Mouse (Mus musculus): ENCODE measurements at regions not wholly inside any gene's neighbourhood (a gene's known extent, or its start where the extent isn't known, plus 50 kb on each side); places are given as distances from the start of the nearest gene placed in this dataset.

DNA sequence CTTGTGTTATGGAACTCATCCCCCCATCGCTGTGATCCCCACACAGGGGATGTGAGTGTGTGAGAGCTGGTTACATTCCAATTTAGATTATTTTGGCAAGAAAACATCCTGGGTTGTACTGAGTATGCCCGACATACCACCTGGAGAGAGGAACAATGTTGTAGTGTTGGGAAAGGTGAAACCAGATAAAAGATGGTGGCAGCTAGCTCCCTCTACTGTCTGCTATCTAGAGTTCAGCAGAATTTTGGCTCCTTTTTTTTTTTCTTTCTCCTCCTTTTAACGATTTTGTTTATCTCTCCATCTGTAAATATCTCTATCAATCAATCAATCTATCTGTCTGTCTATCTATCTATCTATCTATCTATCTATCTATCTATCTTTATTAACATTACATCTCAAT lies 89.7 kb downstream of the Kcna5 start:
- no peak for TF ChIP-seq CTCF (IDR thresholded peaks at IDR 0.05; ENCODE audit: low read depth, low read length)
- TF ChIP-seq GATA1 (IDR thresholded peaks at IDR 0.05; ENCODE audit: borderline replicate concordance, low read length), result no peak
- no peak for TF ChIP-seq GATA2 (IDR thresholded peaks at IDR 0.05; ENCODE audit: borderline replicate concordance, low read depth, low read length)
